Mouse (Mus musculus): ENCODE measurements around the gene Banf2.
A peak's percentile ranks its signal among the peaks of the same experiment; 100 is the strongest.

Banf2 gene

GRCm38 (mm10) chr2:144032664-144033063 lies at the start of gene Banf2:
TSS of gene Banf2 (plus strand) at chr2:144033059.
- DNase-seq (ENCODE audit: low spot score) = no peak

- no peak for DNase-seq (ENCODE audit: low spot score)
Observed at GRCm38 (mm10) chr2:143983482-143983881, 49.4 kb upstream of the Banf2 start.

- DNase-seq (ENCODE audit: low spot score) = no peak
Observed at GRCm38 (mm10) chr2:143987485-143987884, 45.4 kb upstream of the Banf2 start.

GRCm38 (mm10) chr2:143988016-143988415 lies 44.8 kb upstream of the Banf2 start:
- DNase-seq (ENCODE audit: low spot score) = no peak

- DNase-seq (ENCODE audit: low spot score) = no peak
Observed at GRCm38 (mm10) chr2:143990997-143991396, 41.9 kb upstream of the Banf2 start.

GRCm38 (mm10) chr2:143991964-143992672 lies 40.7 kb upstream of the Banf2 start:
- no peak for DNase-seq (ENCODE audit: low spot score)

GRCm38 (mm10) chr2:143992977-143993376 lies 39.9 kb upstream of the Banf2 start:
- DNase-seq (ENCODE audit: low spot score) = no peak

- no peak for DNase-seq (ENCODE audit: low spot score)
Observed at GRCm38 (mm10) chr2:144002229-144002984, 30.5 kb upstream of the Banf2 start.

- no peak for DNase-seq (ENCODE audit: low spot score)
Observed at GRCm38 (mm10) chr2:144003544-144003943, 29.3 kb upstream of the Banf2 start.

- no peak for DNase-seq (ENCODE audit: low spot score)
Observed at GRCm38 (mm10) chr2:144005166-144005955, 27.5 kb upstream of the Banf2 start.

- no peak for DNase-seq (ENCODE audit: low spot score)
Observed at GRCm38 (mm10) chr2:144006686-144007085, 26.2 kb upstream of the Banf2 start.

- DNase-seq (ENCODE audit: low spot score) = no peak
Observed at GRCm38 (mm10) chr2:144007211-144007610, 25.6 kb upstream of the Banf2 start.

- DNase-seq (ENCODE audit: low spot score) = no peak
Observed at GRCm38 (mm10) chr2:144009081-144009480, 23.8 kb upstream of the Banf2 start.

GRCm38 (mm10) chr2:144009551-144010281 lies 23.1 kb upstream of the Banf2 start:
- no peak for DNase-seq (ENCODE audit: low spot score)

GRCm38 (mm10) chr2:144010282-144011044 lies 22.4 kb upstream of the Banf2 start:
- peak; percentile 78 for DNase-seq (ENCODE audit: low spot score)

GRCm38 (mm10) chr2:144011080-144011551 lies 21.7 kb upstream of the Banf2 start, which contains the start of gene Rrbp1:
TSS of gene Rrbp1 (minus strand) at chr2:144011263.
- peak; percentile 94 for DNase-seq (ENCODE audit: low spot score)

GRCm38 (mm10) chr2:144014051-144014450 lies 18.8 kb upstream of the Banf2 start:
- no peak for DNase-seq (ENCODE audit: low spot score)

- no peak for DNase-seq (ENCODE audit: low spot score)
Observed at GRCm38 (mm10) chr2:144014481-144014880, 18.4 kb upstream of the Banf2 start.

- no peak for DNase-seq (ENCODE audit: low spot score)
Observed at GRCm38 (mm10) chr2:144015861-144016260, 17.0 kb upstream of the Banf2 start.

- DNase-seq (ENCODE audit: low spot score) = no peak
Observed at GRCm38 (mm10) chr2:144019971-144020370, 12.9 kb upstream of the Banf2 start.

GRCm38 (mm10) chr2:144022441-144022840 lies 10.4 kb upstream of the Banf2 start:
- no peak for DNase-seq (ENCODE audit: low spot score)
